ENCODE assay signal across 16 mouse cellular contexts in genomic region chr16:21212369-21212768, GRCm38 (mm10). TPM values are rescaled to one million over a fixed set of nuclear protein-coding genes. Genes with fewer than 3 reads are reported as not detected.
DNase-seq lines count a peak whose midpoint lies in the region; ATAC-seq and TF ChIP-seq lines count a peak whose summit lies in the region.
"Had no signal": no experiment of that assay in that cellular context is flagged by ENCODE, and none has a peak within 500 bp of the region (broad histone marks: within the 10 kb centered on the region; RNA-seq: fewer than 3 reads in every experiment).

No protein-coding gene starts in this region.

- H3K36me3 ChIP-seq in forebrain, embryonic 10.5 days (replicated peaks) = peaks cover 59% of the 10 kb centered on the region
- no peaks in the 10 kb centered on the region for H3K36me3 ChIP-seq in forebrain, embryonic 16.5 days (ENCODE audit: control insufficient read depth, insufficient read depth)
- peaks cover 13% of the 10 kb centered on the region for H3K36me3 ChIP-seq in lung, embryonic 16.5 days (ENCODE audit: control insufficient read depth, insufficient read depth, low read length)
- H3K36me3 ChIP-seq in lung, postnatal 0 days (ENCODE audit: insufficient read depth, low read length) = 0 out of 2 replicates have a peak, but pooled peaks cover 6% of the 10 kb centered on the region
- peaks cover 44% of the 10 kb centered on the region for H3K36me3 ChIP-seq in embryonic facial prominence, embryonic 15.5 days
- peaks cover 18% of the 10 kb centered on the region for H3K36me3 ChIP-seq in stomach, embryonic 15.5 days

- peak overlapping the region; percentile 30 for H3K4me3 ChIP-seq in forebrain, embryonic 10.5 days
- no peak overlapping the region for H3K4me3 ChIP-seq in forebrain, embryonic 16.5 days (replicated peaks; ENCODE audit: low read length)
- H3K4me3 ChIP-seq in lung, embryonic 16.5 days (ENCODE audit: low read length) = no peak overlapping the region
- H3K4me3 ChIP-seq in lung, postnatal 0 days (ENCODE audit: low read depth, low read length) = no peak overlapping the region
- no peak overlapping the region for H3K4me3 ChIP-seq in embryonic facial prominence, embryonic 15.5 days (replicated peaks)
- H3K4me3 ChIP-seq in stomach, embryonic 15.5 days (replicated peaks) = no peak overlapping the region
- H3K4me3 ChIP-seq: neural tube, embryonic 13.5 days had no signal

- TF ChIP-seq CTCF in lung, postnatal 0 days (IDR thresholded peaks at IDR 0.05) = no peak

- no peaks in the 10 kb centered on the region for H3K9me3 ChIP-seq in forebrain, embryonic 10.5 days
- no peaks in the 10 kb centered on the region for H3K9me3 ChIP-seq in forebrain, embryonic 16.5 days (ENCODE audit: control insufficient read depth, low read length)
- H3K9me3 ChIP-seq in lung, embryonic 16.5 days (ENCODE audit: control insufficient read depth, low read length) = no peaks in the 10 kb centered on the region
- no peaks in the 10 kb centered on the region for H3K9me3 ChIP-seq in lung, postnatal 0 days (ENCODE audit: low read length)
- H3K9me3 ChIP-seq in embryonic facial prominence, embryonic 15.5 days (replicated peaks) = no peaks in the 10 kb centered on the region
- no peaks in the 10 kb centered on the region for H3K9me3 ChIP-seq in stomach, embryonic 15.5 days
- H3K9me3 ChIP-seq: neural tube, embryonic 13.5 days had no signal

- no peak for TF ChIP-seq EP300 in lung, postnatal 0 days (IDR thresholded peaks at IDR 0.05)

- H3K4me1 ChIP-seq in forebrain, embryonic 10.5 days = peaks cover 91% of the 10 kb centered on the region
- peaks cover 26% of the 10 kb centered on the region for H3K4me1 ChIP-seq in forebrain, embryonic 16.5 days (replicated peaks; ENCODE audit: control insufficient read depth, insufficient read depth, low read length)
- peaks cover 65% of the 10 kb centered on the region for H3K4me1 ChIP-seq in lung, embryonic 16.5 days (replicated peaks; ENCODE audit: control insufficient read depth, insufficient read depth, low read length)
- H3K4me1 ChIP-seq in lung, postnatal 0 days (ENCODE audit: insufficient read depth, low read depth, low read length) = peaks cover 21% of the 10 kb centered on the region
- peaks cover 85% of the 10 kb centered on the region for H3K4me1 ChIP-seq in embryonic facial prominence, embryonic 15.5 days
- peaks cover 76% of the 10 kb centered on the region for H3K4me1 ChIP-seq in stomach, embryonic 15.5 days

- no peak overlapping the region for H3K4me2 ChIP-seq in forebrain, embryonic 16.5 days (ENCODE audit: low read length)
- H3K4me2 ChIP-seq in lung, embryonic 16.5 days (ENCODE audit: low read depth, low read length) = no peak overlapping the region
- no peak overlapping the region for H3K4me2 ChIP-seq in lung, postnatal 0 days (replicated peaks; ENCODE audit: low read depth, low read length)
- H3K4me2 ChIP-seq in embryonic facial prominence, embryonic 15.5 days (replicated peaks) = peak overlapping the region; percentile 28; the same call in 1 of the 2 replicates
- no peak overlapping the region for H3K4me2 ChIP-seq in stomach, embryonic 15.5 days

- peak; percentile 70 for DNase-seq in forebrain, embryonic 10.5 days (ENCODE audit: extremely low spot score, low spot score)
- DNase-seq in lung, postnatal 0 days (ENCODE audit: low spot score) = no peak
- DNase-seq in frontal cortex, postnatal 36 days (ENCODE audit: low spot score in 2 of 2) = no peak
- no peak for DNase-seq in natural killer cell, adult 2 months (ENCODE audit: low spot score in 2 of 2)
- DNase-seq: cerebellum, adult 2 months; heart, adult 11 months; heart, postnatal 36 days; kidney, adult 2 months; liver, postnatal 0 days had no signal

- WGBS in forebrain, embryonic 10.5 days = 6% methylated on average over 1 of the region's 1 CpGs
- WGBS in forebrain, embryonic 16.5 days = 19% methylated on average over 1 of the region's 1 CpGs
- 59% methylated on average over 1 of the region's 1 CpGs for WGBS in lung, embryonic 16.5 days
- 53% methylated on average over 1 of the region's 1 CpGs for WGBS in lung, postnatal 0 days
- whole genome bisulfite sequencing in embryonic facial prominence, embryonic 15.5 days = 14% methylated on average over 1 of the region's 1 CpGs
- 38% methylated on average over 1 of the region's 1 CpGs for WGBS in stomach, embryonic 15.5 days

- no peak overlapping the region for H3K9ac ChIP-seq in forebrain, embryonic 16.5 days (replicated peaks; ENCODE audit: low read depth, low read length)
- 0 out of 2 replicates have a peak overlapping the region, but pooled peaks have one; percentile 35 for H3K9ac ChIP-seq in lung, embryonic 16.5 days (ENCODE audit: low read length)
- H3K9ac ChIP-seq in lung, postnatal 0 days (replicated peaks; ENCODE audit: low read depth) = no peak overlapping the region
- H3K9ac ChIP-seq in embryonic facial prominence, embryonic 15.5 days = no peak overlapping the region
- no peak overlapping the region for H3K9ac ChIP-seq in stomach, embryonic 15.5 days
- H3K9ac ChIP-seq: liver, postnatal 0 days; neural tube, embryonic 13.5 days had no signal

- H3K27me3 ChIP-seq in forebrain, embryonic 10.5 days (ENCODE audit: poor library complexity, severe bottlenecking) = peaks cover 36% of the 10 kb centered on the region
- H3K27me3 ChIP-seq in forebrain, embryonic 16.5 days (replicated peaks; ENCODE audit: control insufficient read depth, insufficient read depth, low read length) = no peaks in the 10 kb centered on the region
- no peaks in the 10 kb centered on the region for H3K27me3 ChIP-seq in lung, embryonic 16.5 days (ENCODE audit: control insufficient read depth, insufficient read depth, low read depth, low read length)
- no peaks in the 10 kb centered on the region for H3K27me3 ChIP-seq in lung, postnatal 0 days (replicated peaks; ENCODE audit: insufficient read depth, low read length)
- H3K27me3 ChIP-seq in embryonic facial prominence, embryonic 15.5 days = no peaks in the 10 kb centered on the region
- no peaks in the 10 kb centered on the region for H3K27me3 ChIP-seq in stomach, embryonic 15.5 days (replicated peaks)
- H3K27me3 ChIP-seq: neural tube, embryonic 13.5 days; Patski had no signal

- no peak for ATAC-seq in forebrain, embryonic 16.5 days
- ATAC-seq in lung, embryonic 16.5 days (ENCODE audit: low read depth) = no peak
- no peak for ATAC-seq in lung, postnatal 0 days
- no peak for ATAC-seq in embryonic facial prominence, embryonic 15.5 days (ENCODE audit: insufficient number of reproducible peaks, low FRiP score, low TSS enrichment, low read depth)
- no peak for ATAC-seq in stomach, embryonic 15.5 days (ENCODE audit: insufficient read depth, low FRiP score, low read depth)
- ATAC-seq: liver, postnatal 0 days; Patski had no signal

- peak overlapping the region; percentile 87 for H3K27ac ChIP-seq in forebrain, embryonic 10.5 days
- H3K27ac ChIP-seq in forebrain, embryonic 16.5 days (ENCODE audit: low read length) = no peak overlapping the region
- H3K27ac ChIP-seq in lung, embryonic 16.5 days (ENCODE audit: low read length) = no peak overlapping the region
- H3K27ac ChIP-seq in lung, postnatal 0 days (ENCODE audit: low read length) = no peak overlapping the region
- peak overlapping the region; percentile 97 for H3K27ac ChIP-seq in embryonic facial prominence, embryonic 15.5 days (replicated peaks)
- peak overlapping the region; percentile 88; the same call in 1 of the 2 replicates for H3K27ac ChIP-seq in stomach, embryonic 15.5 days
- H3K27ac ChIP-seq: neural tube, embryonic 13.5 days had no signal

RNA-seq across cellular contexts. Expression of gene Ephb3, which starts 7.8 kb away (rescaled TPM):
- 19.7 and 19.8 TPM in 2 replicates for polyA plus RNA-seq in forebrain, embryonic 10.5 days (2016; fragmentation: Nextera tagmentation; extraction: Ambion mirVana)
- polyA plus RNA-seq in forebrain, embryonic 16.5 days (2015; fragmentation: Nextera tagmentation; extraction: Ambion mirVana) = 6.5 and 7.0 TPM in 2 replicates
- polyA plus RNA-seq in lung, embryonic 16.5 days (2015; fragmentation: Nextera tagmentation; extraction: Ambion mirVana) = 28.3 and 28.9 TPM in 2 replicates
- 16.3 and 19.5 TPM in 2 replicates for polyA plus RNA-seq in lung, postnatal 0 days (2015; fragmentation: Nextera tagmentation; extraction: Ambion mirVana)
- 50.7 and 53.3 TPM in 2 replicates for polyA plus RNA-seq in embryonic facial prominence, embryonic 15.5 days (2015; fragmentation: Nextera tagmentation; extraction: Ambion mirVana)
- 20.4 and 21.8 TPM in 2 replicates for polyA plus RNA-seq in stomach, embryonic 15.5 days (2015; fragmentation: Nextera tagmentation; extraction: Ambion mirVana)

RNA-seq across cellular contexts. Expression of gene Teddm3, which starts 58.6 kb away (rescaled TPM):
- not detected in 2 replicates for polyA plus RNA-seq in forebrain, embryonic 10.5 days (2016; fragmentation: Nextera tagmentation; extraction: Ambion mirVana)
- polyA plus RNA-seq in forebrain, embryonic 16.5 days (2015; fragmentation: Nextera tagmentation; extraction: Ambion mirVana) = not detected in 2 replicates
- polyA plus RNA-seq in lung, embryonic 16.5 days (2015; fragmentation: Nextera tagmentation; extraction: Ambion mirVana) = not detected in 2 replicates
- polyA plus RNA-seq in lung, postnatal 0 days (2015; fragmentation: Nextera tagmentation; extraction: Ambion mirVana) = not detected in 2 replicates
- polyA plus RNA-seq in embryonic facial prominence, embryonic 15.5 days (2015; fragmentation: Nextera tagmentation; extraction: Ambion mirVana) = 11.1 and 11.2 TPM in 2 replicates
- 1.8 and 5.8 TPM in 2 replicates for polyA plus RNA-seq in stomach, embryonic 15.5 days (2015; fragmentation: Nextera tagmentation; extraction: Ambion mirVana)
- polyA plus RNA-seq: cerebellum, adult 2 months; kidney, adult 2 months; liver, postnatal 0 days; neural tube, embryonic 13.5 days; Patski; urinary bladder, adult 2 months had no signal

Comparison
In these comparisons a context has a peak if more than half of its experiments do, and no peak if none do; other contexts are left out.
1. H3K27ac ChIP-seq: peak in forebrain, embryonic 10.5 days (single experiment), embryonic facial prominence, embryonic 15.5 days (single experiment) and stomach, embryonic 15.5 days (single experiment); none in forebrain, embryonic 16.5 days (single experiment), lung, embryonic 16.5 days (single experiment) and lung, postnatal 0 days (single experiment).